Mouse (Mus musculus): Measurements from ENCODE around the gene Abraxas1.

GRCm38 (mm10) chr5:100775778-100776404 is 44.9 kb downstream of the Abraxas1 start:
- TF ChIP-seq UBTF (IDR thresholded peaks at IDR 0.05; ENCODE audit: borderline replicate concordance, insufficient read depth, low read depth, low read length) (no peak), EP300 (IDR thresholded peaks at IDR 0.05; ENCODE audit: low read depth in 1 of 2, low read length in 2 of 2) (no peak), POLR2A (IDR thresholded peaks at IDR 0.05; ENCODE audit: control insufficient read depth in 1 of 2, insufficient read depth in 1 of 2, low read depth in 1 of 2, low read length in 2 of 2, poor library complexity in 1 of 2) (no peak), CTCF (IDR thresholded peaks at IDR 0.05 in 2 of 3, conservative IDR thresholded peaks at IDR 0.05 in 1 of 3; ENCODE audit: control insufficient read depth in 1 of 3, insufficient read depth in 1 of 3, low read depth in 2 of 3, low read length in 3 of 3, poor library complexity in 1 of 3, severe bottlenecking in 1 of 3) (no peak), HCFC1 (IDR thresholded peaks at IDR 0.05; ENCODE audit: low read depth, low read length) (no peak), BHLHE40 (IDR thresholded peaks at IDR 0.05; ENCODE audit: borderline replicate concordance, low read depth, low read length) (no peak), POLR2AphosphoS5 (IDR thresholded peaks at IDR 0.05; ENCODE audit: borderline replicate concordance, low read depth, low read length) (no peak), MAX (IDR thresholded peaks at IDR 0.05; ENCODE audit: low read length) (no peak), GATA1 (IDR thresholded peaks at IDR 0.05; ENCODE audit: low read depth, low read length) (no peak), ZNF384 (IDR thresholded peaks at IDR 0.05; ENCODE audit: low read depth, low read length) (no peak), ZKSCAN1 (IDR thresholded peaks at IDR 0.05; ENCODE audit: low read depth, low read length) (no peak), MAZ (IDR thresholded peaks at IDR 0.05; ENCODE audit: low read depth, low read length) (no peak), NELFE (IDR thresholded peaks at IDR 0.05; ENCODE audit: low read depth, low read length) (no peak)
